In the genomic region with DNA sequence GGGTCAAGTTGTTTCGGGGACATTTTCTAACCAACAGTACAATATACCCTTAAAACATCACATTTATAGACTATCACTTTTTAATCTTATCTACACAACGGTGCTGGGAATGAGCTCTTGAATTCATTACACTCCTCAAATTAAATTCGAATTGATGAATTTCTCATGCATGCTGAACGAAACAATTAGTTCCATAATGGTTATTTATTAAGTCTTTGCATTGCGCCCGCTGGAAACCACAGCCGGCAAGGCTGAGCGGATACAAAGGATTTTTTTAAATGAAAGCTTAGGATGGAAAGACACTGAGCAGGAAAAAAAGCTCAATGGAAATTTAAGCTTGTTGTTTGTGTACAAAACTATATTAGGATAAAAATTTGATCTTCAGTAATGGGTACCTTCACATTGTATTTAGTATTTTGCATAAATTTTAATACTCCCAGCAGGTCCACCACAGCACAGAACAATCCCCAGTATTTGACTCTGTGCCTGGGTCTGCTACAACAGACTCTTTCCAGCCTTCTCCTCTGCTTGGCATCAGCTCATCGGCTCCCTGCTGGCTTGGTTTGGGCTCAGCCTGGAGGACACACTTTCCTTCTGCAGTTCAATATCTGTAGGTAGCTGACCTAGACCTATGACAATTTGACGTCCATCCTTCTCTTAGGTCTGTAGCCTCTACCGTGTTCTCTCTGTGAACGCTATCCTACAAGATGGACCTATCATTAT, we compare ENCODE assay signal across 15 mouse cellular contexts.
DNase-seq lines count a peak whose midpoint lies in the region; ATAC-seq lines count a peak whose summit lies in the region.
"Had no signal": no experiment of that assay in that cellular context is flagged by ENCODE, and none has a peak within 500 bp of the region (broad histone marks: within the 10 kb centered on the region; RNA-seq: fewer than 3 reads in every experiment).

No protein-coding gene starts in this region.

- intact Hi-C loops in heart, postnatal 14 days (cut with DNase I): loop anchor here (2.0 kb wide), 1 partner anchor 18 kb away; no protein-coding TSS in a partner anchor

- H3K27ac ChIP-seq in forebrain, embryonic 11.5 days (ENCODE audit: low read depth, low read length): no peak overlapping the region
- H3K27ac ChIP-seq in hindbrain, embryonic 16.5 days (ENCODE audit: low read depth, low read length): peak overlapping the region; percentile 41; the same call in 1 of the 2 replicates
- peak overlapping the region; percentile 77 for H3K27ac ChIP-seq in neural tube, embryonic 15.5 days (replicated peaks)
- no peak overlapping the region for H3K27ac ChIP-seq in kidney, embryonic 15.5 days
- H3K27ac ChIP-seq: embryonic facial prominence, embryonic 15.5 days; heart, embryonic 15.5 days; limb, embryonic 15.5 days had no signal

- no peaks in the 10 kb centered on the region for H3K36me3 ChIP-seq in forebrain, embryonic 11.5 days (ENCODE audit: control insufficient read depth, insufficient read depth, low read length)
- no peaks in the 10 kb centered on the region for H3K36me3 ChIP-seq in hindbrain, embryonic 16.5 days (ENCODE audit: control insufficient read depth, insufficient read depth, low read length)
- no peaks in the 10 kb centered on the region for H3K36me3 ChIP-seq in neural tube, embryonic 15.5 days
- no peaks in the 10 kb centered on the region for H3K36me3 ChIP-seq in kidney, embryonic 15.5 days
- H3K36me3 ChIP-seq: embryonic facial prominence, embryonic 15.5 days; heart, embryonic 15.5 days; limb, embryonic 15.5 days had no signal

- peak; percentile 18 for DNase-seq in embryo, embryonic 10.5 days (ENCODE audit: low spot score)
- DNase-seq in embryo, embryonic 9.5 days (ENCODE audit: extremely low spot score): no peak
- no peak for DNase-seq in forebrain, embryonic 11.5 days (ENCODE audit: low spot score)
- no peak for DNase-seq in heart, postnatal 14 days
- DNase-seq: kidney, adult 8-10 months; thymus, postnatal 4 days had no signal

- H3K4me2 ChIP-seq in forebrain, embryonic 11.5 days (ENCODE audit: low read depth, low read length, severe bottlenecking): no peak overlapping the region
- H3K4me2 ChIP-seq in hindbrain, embryonic 16.5 days (ENCODE audit: low read length): no peak overlapping the region; the same call in 1 of the 2 replicates
- peak overlapping the region; percentile 26; the same call in 1 of the 2 replicates for H3K4me2 ChIP-seq in neural tube, embryonic 15.5 days
- H3K4me2 ChIP-seq in kidney, embryonic 15.5 days: no peak overlapping the region
- H3K4me2 ChIP-seq: embryonic facial prominence, embryonic 15.5 days; heart, embryonic 15.5 days; limb, embryonic 15.5 days had no signal

- H3K4me1 ChIP-seq in forebrain, embryonic 11.5 days (replicated peaks; ENCODE audit: control insufficient read depth, insufficient read depth, low read length): 0 out of 2 replicates have a peak, but pooled peaks cover 2% of the 10 kb centered on the region
- peaks cover 15% of the 10 kb centered on the region for H3K4me1 ChIP-seq in hindbrain, embryonic 16.5 days (ENCODE audit: control insufficient read depth, insufficient read depth, low read depth, low read length)
- peaks cover 19% of the 10 kb centered on the region for H3K4me1 ChIP-seq in neural tube, embryonic 15.5 days
- no peaks in the 10 kb centered on the region for H3K4me1 ChIP-seq in kidney, embryonic 15.5 days
- H3K4me1 ChIP-seq: embryonic facial prominence, embryonic 15.5 days; limb, embryonic 15.5 days had no signal

- no peak overlapping the region for H3K9ac ChIP-seq in forebrain, embryonic 11.5 days (ENCODE audit: low read length)
- H3K9ac ChIP-seq in hindbrain, embryonic 16.5 days (ENCODE audit: low read depth, low read length): no peak overlapping the region
- no peak overlapping the region for H3K9ac ChIP-seq in neural tube, embryonic 15.5 days (replicated peaks)
- H3K9ac ChIP-seq in kidney, embryonic 15.5 days: no peak overlapping the region
- H3K9ac ChIP-seq: embryonic facial prominence, embryonic 15.5 days; heart, embryonic 15.5 days; limb, embryonic 15.5 days had no signal

- 41% methylated on average over 12 of the region's 12 CpGs for WGBS in forebrain, embryonic 11.5 days
- WGBS in hindbrain, embryonic 16.5 days: 34% methylated on average over 12 of the region's 12 CpGs
- WGBS in neural tube, embryonic 15.5 days: 33% methylated on average over 12 of the region's 12 CpGs
- WGBS in kidney, embryonic 15.5 days: 63% methylated on average over 12 of the region's 12 CpGs

- H3K4me3 ChIP-seq in forebrain, embryonic 11.5 days (ENCODE audit: low read depth, low read length): no peak overlapping the region
- no peak overlapping the region for H3K4me3 ChIP-seq in hindbrain, embryonic 16.5 days (ENCODE audit: low read length)
- H3K4me3 ChIP-seq in neural tube, embryonic 15.5 days (replicated peaks): no peak overlapping the region
- no peak overlapping the region for H3K4me3 ChIP-seq in kidney, embryonic 15.5 days (replicated peaks)
- H3K4me3 ChIP-seq: embryonic facial prominence, embryonic 15.5 days; heart, embryonic 15.5 days; limb, embryonic 15.5 days had no signal

- 0 out of 2 replicates have a peak, but pooled peaks have one; percentile 18 for ATAC-seq in forebrain, embryonic 11.5 days (replicated peaks; ENCODE audit: low FRiP score)
- ATAC-seq in hindbrain, embryonic 16.5 days: peak; percentile 67; the same call in 1 of the 2 replicates
- ATAC-seq in neural tube, embryonic 15.5 days (ENCODE audit: low FRiP score): peak; percentile 53
- no peak for ATAC-seq in erythroid progenitor cell, adult 5-6 weeks (replicated peaks; ENCODE audit: low FRiP score, poor library complexity, severe bottlenecking)
- ATAC-seq in kidney, embryonic 15.5 days (replicated peaks; ENCODE audit: low FRiP score): no peak
- ATAC-seq: activated CD4-positive, CD25-positive, alpha-beta regulatory T cell, adult 4 months; lung, postnatal 0 days had no signal

- no peaks in the 10 kb centered on the region for H3K27me3 ChIP-seq in forebrain, embryonic 11.5 days (ENCODE audit: control insufficient read depth, insufficient read depth, low read length)
- no peaks in the 10 kb centered on the region for H3K27me3 ChIP-seq in hindbrain, embryonic 16.5 days (replicated peaks; ENCODE audit: control insufficient read depth, insufficient read depth, low read length)
- H3K27me3 ChIP-seq in neural tube, embryonic 15.5 days (replicated peaks): no peaks in the 10 kb centered on the region
- no peaks in the 10 kb centered on the region for H3K27me3 ChIP-seq in kidney, embryonic 15.5 days
- H3K27me3 ChIP-seq: embryonic facial prominence, embryonic 15.5 days; heart, embryonic 15.5 days; limb, embryonic 15.5 days had no signal

- no peaks in the 10 kb centered on the region for H3K9me3 ChIP-seq in forebrain, embryonic 11.5 days (ENCODE audit: control insufficient read depth, low read length)
- H3K9me3 ChIP-seq in hindbrain, embryonic 16.5 days (ENCODE audit: control insufficient read depth, low read length): no peaks in the 10 kb centered on the region
- no peaks in the 10 kb centered on the region for H3K9me3 ChIP-seq in neural tube, embryonic 15.5 days (replicated peaks)
- H3K9me3 ChIP-seq in kidney, embryonic 15.5 days (replicated peaks): no peaks in the 10 kb centered on the region
- H3K9me3 ChIP-seq: embryonic facial prominence, embryonic 15.5 days; heart, embryonic 15.5 days; limb, embryonic 15.5 days had no signal

Comparison
In these comparisons a context has a peak if more than half of its experiments do, and no peak if none do; other contexts are left out.
1. ATAC-seq: peak in forebrain, embryonic 11.5 days (single experiment), hindbrain, embryonic 16.5 days (single experiment) and neural tube, embryonic 15.5 days (single experiment); none in erythroid progenitor cell, adult 5-6 weeks (single experiment) and kidney, embryonic 15.5 days (single experiment).
2. H3K27ac ChIP-seq: peak in hindbrain, embryonic 16.5 days (single experiment) and neural tube, embryonic 15.5 days (single experiment); none in forebrain, embryonic 11.5 days (single experiment) and kidney, embryonic 15.5 days (single experiment).